Mouse (Mus musculus): ENCODE measurements around the gene Qpct. TPM values are rescaled to one million over a fixed set of nuclear protein-coding genes. Genes with fewer than 3 reads are reported as not detected.

The Qpct gene
- total and polyA plus RNA-seq, 3 experiments = not detected

DNA sequence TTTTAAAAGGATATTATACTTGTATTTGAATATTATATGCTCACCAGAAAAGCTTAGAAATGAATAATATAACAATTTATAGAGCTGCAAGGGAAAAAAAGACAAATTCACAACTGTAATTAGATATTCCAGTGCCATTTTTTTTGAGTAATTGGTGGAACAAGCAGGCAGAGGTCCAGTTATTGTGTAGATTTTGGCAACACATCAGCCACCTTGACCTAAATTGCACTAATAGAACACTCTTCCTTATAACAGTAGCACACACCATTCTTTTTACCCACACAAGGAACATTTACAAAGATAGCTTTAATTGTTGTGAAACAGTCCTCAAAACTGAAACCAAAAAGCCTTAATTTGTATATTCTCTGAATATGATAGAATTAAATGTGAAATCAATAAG lies 12.0 kb upstream of the Qpct start:
- TF ChIP-seq JUND (IDR thresholded peaks at IDR 0.05; ENCODE audit: low read depth, low read length) (no peak), EP300 (IDR thresholded peaks at IDR 0.05; ENCODE audit: low read depth in 1 of 2, low read length in 2 of 2) (no peak), USF2 (IDR thresholded peaks at IDR 0.05; ENCODE audit: borderline replicate concordance in 1 of 2, insufficient read depth in 1 of 2, low read depth in 1 of 2, low read length in 2 of 2) (no peak), ZKSCAN1 (IDR thresholded peaks at IDR 0.05; ENCODE audit: low read depth, low read length) (no peak), TCF12 (IDR thresholded peaks at IDR 0.05; ENCODE audit: low read depth, low read length) (no peak), MYB (IDR thresholded peaks at IDR 0.05; ENCODE audit: low read depth, low read length) (no peak), MAFK (IDR thresholded peaks at IDR 0.05; ENCODE audit: borderline replicate concordance, low read depth, low read length) (no peak)
- H3K9ac ChIP-seq (ENCODE audit: control insufficient read depth, low read depth, low read length, poor library complexity, severe bottlenecking) = no peak overlapping the region
- no peak for DNase-seq (ENCODE audit: low read depth, low spot score)
- H3K4me1 ChIP-seq (ENCODE audit: control insufficient read depth in 1 of 2, insufficient read depth in 2 of 2, low read length in 2 of 2) = no peaks in the 10 kb centered on the region
- no peaks in the 10 kb centered on the region for H3K36me3 ChIP-seq (ENCODE audit: control insufficient read depth in 1 of 2, insufficient read depth in 2 of 2, low read length in 2 of 2)
- no peak overlapping the region for H3K27ac ChIP-seq (ENCODE audit: control insufficient read depth, low read depth, low read length)
- no peaks in the 10 kb centered on the region for H3K9me3 ChIP-seq (replicated peaks; ENCODE audit: insufficient read depth, low read length)
- no peaks in the 10 kb centered on the region for H3K79me2 ChIP-seq (ENCODE audit: control insufficient read depth, insufficient read depth, low read length, poor library complexity)
- H3K4me3 ChIP-seq (ENCODE audit: control insufficient read depth in 1 of 2, insufficient read depth in 1 of 2, low read depth in 2 of 2, low read length in 2 of 2) = no peak overlapping the region
- H3K27me3 ChIP-seq (ENCODE audit: control insufficient read depth in 1 of 2, insufficient read depth in 2 of 2, low read length in 2 of 2) = no peaks in the 10 kb centered on the region

- TF ChIP-seq JUND (IDR thresholded peaks at IDR 0.05; ENCODE audit: low read depth, low read length) = no peak
- TF ChIP-seq MYC (IDR thresholded peaks at IDR 0.05; ENCODE audit: low read depth, low read length) = no peak
- no peak for TF ChIP-seq E2F4 (IDR thresholded peaks at IDR 0.05; ENCODE audit: borderline replicate concordance, low read depth, low read length)
- no peaks in the 10 kb centered on the region for H3K9me3 ChIP-seq (replicated peaks; ENCODE audit: insufficient read depth, low read length)
- H3K4me3 ChIP-seq (ENCODE audit: control insufficient read depth in 1 of 2, insufficient read depth in 1 of 2, low read depth in 2 of 2, low read length in 2 of 2) = no peak overlapping the region
- H3K79me2 ChIP-seq (ENCODE audit: control insufficient read depth, insufficient read depth, low read length, poor library complexity) = no peaks in the 10 kb centered on the region
- no peaks in the 10 kb centered on the region for H3K4me1 ChIP-seq (ENCODE audit: control insufficient read depth in 1 of 2, insufficient read depth in 2 of 2, low read length in 2 of 2)
- no peak overlapping the region for H3K9ac ChIP-seq (ENCODE audit: control insufficient read depth, low read depth, low read length, poor library complexity, severe bottlenecking)
- H3K36me3 ChIP-seq (ENCODE audit: control insufficient read depth in 1 of 2, insufficient read depth in 2 of 2, low read length in 2 of 2) = no peaks in the 10 kb centered on the region
- no peaks in the 10 kb centered on the region for H3K27me3 ChIP-seq (ENCODE audit: control insufficient read depth in 1 of 2, insufficient read depth in 2 of 2, low read length in 2 of 2)
- DNase-seq (ENCODE audit: low read depth, low spot score) = no peak
- H3K27ac ChIP-seq (ENCODE audit: control insufficient read depth, low read depth, low read length) = no peak overlapping the region
These were observed 8.0 kb upstream of the Qpct start for GRCm38 (mm10) chr17:79043705-79044104.

DNA sequence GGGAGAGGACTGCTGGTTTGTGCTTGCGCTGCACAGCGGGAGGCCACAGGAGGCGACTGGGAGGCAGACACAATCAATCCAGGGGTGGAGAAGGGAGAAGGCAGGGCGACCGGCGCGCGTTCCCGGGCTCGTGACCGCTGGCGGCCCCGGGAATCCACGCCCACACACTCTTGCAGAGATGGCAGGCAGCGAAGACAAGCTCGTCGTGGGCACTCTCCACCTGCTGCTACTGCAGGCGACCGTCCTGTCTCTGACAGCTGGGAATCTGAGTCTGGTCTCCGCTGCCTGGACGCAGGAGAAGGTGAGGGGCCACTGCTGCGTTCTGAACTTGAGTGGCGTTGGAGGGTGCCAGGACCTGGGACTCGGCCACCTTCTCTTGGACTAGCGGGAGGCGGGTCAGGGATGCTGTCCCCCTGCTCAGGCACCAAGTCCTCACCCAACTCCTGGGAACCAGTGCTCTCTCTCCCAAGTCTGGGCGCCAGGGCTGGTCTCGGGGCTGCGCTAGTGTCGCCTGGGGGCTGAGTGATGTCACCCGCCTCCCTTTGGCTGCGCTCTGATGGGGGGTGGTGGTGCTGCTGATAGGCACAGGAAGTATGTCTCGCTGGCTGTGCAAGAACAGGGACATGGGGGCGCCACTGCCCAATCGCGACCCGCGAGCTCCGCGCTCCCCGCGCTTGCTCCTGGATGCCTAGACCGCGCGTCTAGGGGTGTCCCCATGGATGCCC lies 544 bp downstream of the Qpct start:
- Histone ChIP-seq H3K4me3 (ENCODE audit: control insufficient read depth in 1 of 2, insufficient read depth in 1 of 2, low read depth in 2 of 2, low read length in 2 of 2) (no peak overlapping the region), H3K27ac (ENCODE audit: control insufficient read depth, low read depth, low read length) (no peak overlapping the region), H3K27me3 (ENCODE audit: control insufficient read depth in 1 of 2, insufficient read depth in 2 of 2, low read length in 2 of 2) (no peaks in the 10 kb centered on the region), H3K79me2 (ENCODE audit: control insufficient read depth, insufficient read depth, low read length, poor library complexity) (no peaks in the 10 kb centered on the region), H3K4me1 (ENCODE audit: control insufficient read depth in 1 of 2, insufficient read depth in 2 of 2, low read length in 2 of 2) (no peaks in the 10 kb centered on the region), H3K36me3 (ENCODE audit: control insufficient read depth in 1 of 2, insufficient read depth in 2 of 2, low read length in 2 of 2) (no peaks in the 10 kb centered on the region), H3K9me3 (replicated peaks; ENCODE audit: insufficient read depth, low read length) (no peaks in the 10 kb centered on the region), H3K9ac (ENCODE audit: control insufficient read depth, low read depth, low read length, poor library complexity, severe bottlenecking) (no peak overlapping the region)
- TF ChIP-seq TBP (IDR thresholded peaks at IDR 0.05; ENCODE audit: low read depth, low read length) = no peak
- no peak for TF ChIP-seq HCFC1 (IDR thresholded peaks at IDR 0.05; ENCODE audit: low read depth, low read length)
- TF ChIP-seq MEF2A (IDR thresholded peaks at IDR 0.05; ENCODE audit: extremely low read depth, insufficient replicate concordance, low read depth, low read length, poor library complexity, severe bottlenecking) = no peak
- no peak for TF ChIP-seq POLR2A (IDR thresholded peaks at IDR 0.05; ENCODE audit: control insufficient read depth in 1 of 2, insufficient read depth in 1 of 2, low read depth in 1 of 2, low read length in 2 of 2, poor library complexity in 1 of 2)
- TF ChIP-seq GABPA (IDR thresholded peaks at IDR 0.05; ENCODE audit: low read depth, low read length) = no peak
- TF ChIP-seq BHLHE40 (IDR thresholded peaks at IDR 0.05; ENCODE audit: borderline replicate concordance, low read depth, low read length) = no peak
- no peak for TF ChIP-seq NRF1 (IDR thresholded peaks at IDR 0.05; ENCODE audit: insufficient read depth, low read depth, low read length, poor library complexity, severe bottlenecking)
- no peak for TF ChIP-seq MXI1 (IDR thresholded peaks at IDR 0.05; ENCODE audit: low read depth, low read length)
- no peak for DNase-seq (ENCODE audit: low read depth, low spot score)
